Mouse (Mus musculus) ES-Bruce4 (cell line): ENCODE measurements at regions not wholly inside any gene's neighbourhood (a gene's known extent, or its start where the extent isn't known, plus 50 kb on each side); places are given as distances from the start of the nearest gene placed in this dataset.
"Not testable (repeated sequence)": the region's sequence is repeated elsewhere in the genome, so short reads cannot be mapped to it uniquely, and the experiment has no call there.

Experiments
- H3K27ac ChIP-seq: 2 replicates; pipeline ENCODE4 v1.5.1; 2012; ENCODE audit warnings: low read length, inconsistent platforms; ENCODE audit not compliant: insufficient read depth
- H3K27me3 ChIP-seq: 2 replicates; pipeline ENCODE4 v1.6.1; 2012; ENCODE audit warnings: mild to moderate bottlenecking, low read length, inconsistent platforms; ENCODE audit not compliant: control insufficient read depth, poor library complexity, insufficient read depth, severe bottlenecking
- H3K36me3 ChIP-seq: 2 replicates; pipeline ENCODE4 v1.6.1; 2012; ENCODE audit warnings: inconsistent platforms, mild to moderate bottlenecking, low read length, moderate library complexity; ENCODE audit not compliant: control insufficient read depth, poor library complexity, insufficient read depth, severe bottlenecking
- H3K4me1 ChIP-seq: one replicate; pipeline ENCODE4 v1.8.1; 2011; ENCODE audit warnings: low read length; ENCODE audit not compliant: control insufficient read depth, insufficient read depth
- H3K4me3 ChIP-seq: 2 replicates; pipeline ENCODE4 v1.5.1; 2011; ENCODE audit warnings: low read depth, mild to moderate bottlenecking, low read length
- H3K9ac ChIP-seq: 2 replicates; pipeline ENCODE4 v1.6.1; 2012; ENCODE audit warnings: low read depth, mild to moderate bottlenecking, inconsistent platforms; ENCODE audit not compliant: poor library complexity, severe bottlenecking
- H3K9me3 ChIP-seq: replicated peaks from 2 replicates; pipeline ENCODE4 v1.6.1; 2012; ENCODE audit warnings: mild to moderate bottlenecking, low read length, inconsistent platforms; ENCODE audit not compliant: control insufficient read depth, poor library complexity, insufficient read depth, severe bottlenecking
- CTCF ChIP-seq: IDR thresholded peaks from one replicate; pipeline ENCODE4 v1.8.1; 2011; ENCODE audit warnings: low read depth, low read length
- EP300 ChIP-seq: IDR thresholded peaks from 2 replicates; pipeline ENCODE4 v1.6.1; 2011; ENCODE audit warnings: low read depth, low read length; ENCODE audit not compliant: insufficient read depth
- POLR2A ChIP-seq: IDR thresholded peaks from one replicate; pipeline ENCODE4 v1.8.1; 2011; ENCODE audit warnings: low read length; ENCODE audit not compliant: insufficient read depth

- TF ChIP-seq EP300 (no peak), POLR2A (no peak), CTCF (no peak)
- no peak overlapping the region for H3K4me3 ChIP-seq
- no peaks in the 10 kb centered on the region for H3K36me3 ChIP-seq
- H3K9me3 ChIP-seq, result no peaks in the 10 kb centered on the region
- H3K4me1 ChIP-seq, result no peaks in the 10 kb centered on the region
- no peak overlapping the region for H3K27ac ChIP-seq
- H3K27me3 ChIP-seq, result no peaks in the 10 kb centered on the region
- H3K9ac ChIP-seq, result no peak overlapping the region
Measured at GRCm38 (mm10) chr5:42884251-42884650, 348.7 kb upstream of the Cpeb2 start.

- Histone ChIP-seq H3K4me3 (no peak overlapping the region), H3K9me3 (no peaks in the 10 kb centered on the region), H3K27ac (no peak overlapping the region), H3K4me1 (no peaks in the 10 kb centered on the region), H3K9ac (no peak overlapping the region), H3K36me3 (no peaks in the 10 kb centered on the region), H3K27me3 (no peaks in the 10 kb centered on the region)
- TF ChIP-seq EP300 (no peak), CTCF (no peak)
Measured at GRCm38 (mm10) chr5:42891890-42892289, 341.1 kb upstream of the Cpeb2 start.

- no peak overlapping the region for H3K4me3 ChIP-seq
- no peaks in the 10 kb centered on the region for H3K27me3 ChIP-seq
- no peaks in the 10 kb centered on the region for H3K9me3 ChIP-seq
- TF ChIP-seq CTCF (no peak), POLR2A (no peak), EP300 (no peak)
- H3K9ac ChIP-seq, result no peak overlapping the region
- no peaks in the 10 kb centered on the region for H3K4me1 ChIP-seq
- H3K27ac ChIP-seq, result no peak overlapping the region
- no peaks in the 10 kb centered on the region for H3K36me3 ChIP-seq
Measured at GRCm38 (mm10) chr5:42906136-42906535, 326.8 kb upstream of the Cpeb2 start.

- H3K36me3 ChIP-seq, result no peaks in the 10 kb centered on the region
- no peak overlapping the region for H3K4me3 ChIP-seq
- TF ChIP-seq EP300, result no peak
- no peak for TF ChIP-seq CTCF
- no peak for TF ChIP-seq POLR2A
- no peak overlapping the region for H3K9ac ChIP-seq
- no peaks in the 10 kb centered on the region for H3K27me3 ChIP-seq
- no peaks in the 10 kb centered on the region for H3K4me1 ChIP-seq
- no peak overlapping the region for H3K27ac ChIP-seq
- H3K9me3 ChIP-seq, result no peaks in the 10 kb centered on the region
Measured at GRCm38 (mm10) chr5:42919328-42919727, 313.6 kb upstream of the Cpeb2 start.

- no peaks in the 10 kb centered on the region for H3K27me3 ChIP-seq
- no peaks in the 10 kb centered on the region for H3K36me3 ChIP-seq
- no peak for TF ChIP-seq EP300
- no peak for TF ChIP-seq POLR2A
- TF ChIP-seq CTCF, result no peak
Measured at GRCm38 (mm10) chr5:42932106-42932505, 300.9 kb upstream of the Cpeb2 start.

GRCm38 (mm10) chr5:42959296-42959862, 273.6 kb upstream of the Cpeb2 start:
- no peak overlapping the region for H3K9ac ChIP-seq
- H3K9me3 ChIP-seq, result no peaks in the 10 kb centered on the region
- no peak for TF ChIP-seq POLR2A
- no peak for TF ChIP-seq CTCF
- no peak for TF ChIP-seq EP300
- H3K4me1 ChIP-seq, result no peaks in the 10 kb centered on the region
- H3K36me3 ChIP-seq, result no peaks in the 10 kb centered on the region
- no peak overlapping the region for H3K4me3 ChIP-seq
- no peak overlapping the region for H3K27ac ChIP-seq
- H3K27me3 ChIP-seq, result no peaks in the 10 kb centered on the region

More at GRCm38 (mm10) chr5:42932106-42932505, 300.9 kb upstream of the Cpeb2 start:
- Histone ChIP-seq H3K9me3 (no peaks in the 10 kb centered on the region), H3K9ac (no peak overlapping the region), H3K4me1 (no peaks in the 10 kb centered on the region), H3K4me3 (no peak overlapping the region), H3K27ac (no peak overlapping the region)

- H3K27me3 ChIP-seq, H3K4me3 ChIP-seq, H3K4me1 ChIP-seq, H3K36me3 ChIP-seq, H3K9ac ChIP-seq, H3K27ac ChIP-seq, H3K9me3 ChIP-seq: not testable (repeated sequence)
Measured at GRCm38 (mm10) chr5:42966952-42967351, 266.0 kb upstream of the Cpeb2 start.
